Mouse (Mus musculus) hindbrain, postnatal 0 days (tissue): ENCODE data around the gene Ccl12. TPM values are rescaled to one million over a fixed set of nuclear protein-coding genes. Genes with fewer than 3 reads are reported as not detected.
A peak's percentile ranks its signal among the peaks of the same experiment; 100 is the strongest.

ENCODE experiments used
- ATAC-seq: fragments of 200-750 bp; cut with Nextera tagmentation; 2 replicates; pipeline ENCODE4 v1.8.0; 2017; ENCODE audit warnings: mild to moderate bottlenecking, moderate TSS enrichment, moderate library complexity
- DNase-seq: peaks from one replicate; pipeline ENCODE4 v3.0.0-alpha.2; 2015; ENCODE audit warnings: low spot score
- H3K27ac ChIP-seq: fragments of 300-500 bp; sonication (generic); 2 replicates; pipeline ENCODE4 v1.5.1; 2014; ENCODE audit warnings: mild to moderate bottlenecking
- H3K27me3 ChIP-seq: fragments of 300-500 bp; sonication (generic); 2 replicates; pipeline ENCODE4 v1.6.1; 2014; ENCODE audit warnings: low read length, mixed read lengths; ENCODE audit not compliant: insufficient read depth
- H3K36me3 ChIP-seq: fragments of 300-500 bp; sonication (generic); 2 replicates; pipeline ENCODE4 v1.6.1; 2014; ENCODE audit warnings: low read length, mixed read lengths; ENCODE audit not compliant: insufficient read depth
- H3K4me1 ChIP-seq: fragments of 300-500 bp; sonication (generic); 2 replicates; pipeline ENCODE4 v1.6.1; 2014; ENCODE audit warnings: antibody characterized with exemption, low read length, mixed read lengths; ENCODE audit not compliant: insufficient read depth
- H3K4me2 ChIP-seq: fragments of 300-500 bp; sonication (generic); 2 replicates; pipeline ENCODE4 v1.6.1; 2014; ENCODE audit warnings: low read depth, mild to moderate bottlenecking, low read length, moderate library complexity, mixed read lengths
- H3K4me3 ChIP-seq: fragments of 300-500 bp; sonication (generic); 2 replicates; pipeline ENCODE4 v1.5.1; 2014; ENCODE audit warnings: low read length
- H3K9ac ChIP-seq: fragments of 300-500 bp; sonication (generic); replicated peaks from 2 replicates; pipeline ENCODE4 v1.6.1; 2014; ENCODE audit warnings: mild to moderate bottlenecking, low read length, moderate library complexity, mixed read lengths
- H3K9me3 ChIP-seq: fragments of 300-500 bp; sonication (generic); 2 replicates; pipeline ENCODE4 v1.6.1; 2016; ENCODE audit warnings: low read length, mixed read lengths
- CTCF ChIP-seq: IDR thresholded peaks from 2 replicates; pipeline ENCODE4 v1.5.1; 2016; ENCODE audit warnings: antibody characterized with exemption, control low read depth, low read depth
- WGBS: fragments of 180-500 bp; shearing (Covaris S2); extraction: QIAGEN DNeasy Blood & Tissue Kit; methylation state at CpG from one replicate; pipeline ENCODE4 v1.1.7; 2014; 5-methylcytosine and 5-hydroxymethylcytosine counted together
- polyA plus RNA-seq: library from polyadenylated mRNA; unstranded; fragments of >200 nt; fragmentation: Nextera tagmentation; extraction: Ambion mirVana; gene quantifications from 2 replicates; pipeline ENCODE4 v1.2.1, GENCODE M21; 2015
- total RNA-seq: library from RNA; depleted of rRNA; stranded (reverse); fragments of >200 nt; gene quantifications from 2 replicates; pipeline ENCODE4 v1.2.3, GENCODE M21; 2014; rRNA removed

Ccl12 gene
- total and polyA plus RNA-seq, 2 experiments from 2014 or later: 0.52 to 7.7 TPM

DNA sequence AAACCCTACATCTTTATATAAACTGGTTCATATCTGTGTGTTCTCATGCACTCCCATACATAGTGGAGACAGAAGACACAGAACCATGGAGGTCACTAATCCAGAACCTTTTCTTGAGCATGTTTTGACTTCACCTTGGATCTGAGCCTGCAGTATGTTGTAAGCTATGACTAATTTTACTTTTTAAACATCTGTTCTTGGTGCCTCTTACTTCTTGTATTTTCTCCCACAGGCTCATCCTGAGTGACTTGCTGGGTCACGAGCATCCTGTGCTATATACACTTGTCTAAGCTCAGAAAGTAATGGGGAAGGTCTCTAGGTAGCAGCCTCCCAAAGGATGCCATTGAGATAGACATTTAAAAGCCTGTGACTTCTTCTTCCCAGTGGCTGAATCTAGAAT is 31.3 kb downstream of the Ccl12 start:
- Histone ChIP-seq H3K27me3 (no peaks in the 10 kb centered on the region), H3K4me2 (no peak overlapping the region), H3K4me1 (no peaks in the 10 kb centered on the region), H3K36me3 (no peaks in the 10 kb centered on the region), H3K27ac (no peak overlapping the region), H3K9ac (no peak overlapping the region), H3K9me3 (no peaks in the 10 kb centered on the region), H3K4me3 (no peak overlapping the region)
- no peak for DNase-seq
- TF ChIP-seq CTCF: no peak
- 77% methylated on average over 1 of the region's 1 CpGs for WGBS
- ATAC-seq: no peak

DNA sequence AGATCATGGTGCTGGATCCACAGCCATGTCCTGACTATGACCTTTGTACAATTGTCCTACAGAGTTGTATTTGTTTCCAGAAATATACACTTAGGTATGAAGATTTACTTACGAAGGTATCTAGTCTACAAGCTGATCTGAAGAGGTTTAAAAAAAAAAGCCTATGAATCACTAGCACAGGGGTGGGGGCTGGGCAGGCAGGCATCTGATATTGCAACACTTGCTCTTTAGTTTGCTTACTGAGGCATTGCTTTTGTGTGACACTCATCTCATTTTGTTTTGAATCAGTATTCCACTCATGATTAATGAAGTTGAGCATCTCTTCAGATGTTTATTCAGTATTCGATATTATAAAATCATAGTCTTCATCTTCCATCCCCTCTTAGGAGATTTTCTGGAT is 34.6 kb downstream of the Ccl12 start:
- WGBS: 91% methylated on average over 2 of the region's 2 CpGs
- no peak overlapping the region for H3K4me3 ChIP-seq
- no peaks in the 10 kb centered on the region for H3K36me3 ChIP-seq

DNA sequence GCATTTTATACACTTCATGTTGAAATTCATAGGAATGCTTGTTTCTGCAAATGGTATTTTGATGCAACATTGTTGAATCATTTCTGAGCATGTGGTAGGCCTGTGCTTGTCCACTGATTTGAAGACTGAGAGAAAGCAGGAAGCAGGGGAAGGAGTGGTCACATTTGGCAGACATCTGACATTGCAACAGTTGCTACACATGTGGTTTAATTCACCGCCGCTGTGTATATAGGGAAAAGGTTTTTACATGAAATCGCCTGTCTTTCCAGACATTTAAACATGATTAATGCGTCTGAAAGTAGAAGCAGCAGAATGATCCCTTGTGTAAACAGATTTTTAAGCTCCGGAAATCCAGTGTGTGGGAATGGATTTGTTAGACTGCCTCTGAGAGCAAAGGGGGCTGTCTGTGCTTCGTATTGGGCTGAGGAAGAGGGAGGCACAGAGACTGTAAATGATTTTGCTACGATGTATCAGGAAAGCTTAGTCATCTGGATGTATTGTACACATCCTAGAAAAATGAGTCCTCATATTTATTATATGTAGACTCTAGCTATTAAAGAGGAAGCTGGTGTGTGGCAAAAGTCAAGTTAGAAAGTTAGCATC is 37.9 kb downstream of the Ccl12 start:
- WGBS: 63% methylated on average over 7 of the region's 7 CpGs
- no peaks in the 10 kb centered on the region for H3K9me3 ChIP-seq

More for the DNA sequence above, 34.6 kb downstream of the Ccl12 start:
- ATAC-seq (no peak), DNase-seq (no peak)
- Histone ChIP-seq H3K4me2 (no peak overlapping the region), H3K9ac (no peak overlapping the region), H3K27ac (no peak overlapping the region), H3K4me1 (no peaks in the 10 kb centered on the region), H3K27me3 (no peaks in the 10 kb centered on the region), H3K9me3 (no peaks in the 10 kb centered on the region)
- no peak for TF ChIP-seq CTCF

More for the DNA sequence above, 37.9 kb downstream of the Ccl12 start:
- no peaks in the 10 kb centered on the region for H3K27me3 ChIP-seq
- no peaks in the 10 kb centered on the region for H3K36me3 ChIP-seq
- no peak overlapping the region for H3K4me3 ChIP-seq
- TF ChIP-seq CTCF: no peak
- peak; percentile 16 for DNase-seq
- H3K9ac ChIP-seq: no peak overlapping the region
- H3K4me1 ChIP-seq: no peaks in the 10 kb centered on the region
- no peak for ATAC-seq
- H3K27ac ChIP-seq: no peak overlapping the region; the same call in 1 of the 2 replicates
- no peak overlapping the region for H3K4me2 ChIP-seq

Other genes starting within 250 kb of the Ccl12 start
- gene 5530401A14Rik, start 241.2 kb upstream of the Ccl12 start, total RNA-seq: not detected in 2 replicates
- gene 5530401A14Rik, start 241.2 kb upstream of the Ccl12 start, polyA plus RNA-seq: 0.38 and 0.68 TPM in 2 replicates
- 55.2 and 57.3 TPM in 2 replicates for gene Asic2, start 133.4 kb upstream of the Ccl12 start, total RNA-seq
- 18.3 and 19.2 TPM in 2 replicates for gene Asic2, start 133.4 kb upstream of the Ccl12 start, polyA plus RNA-seq
- 0.25 TPM in 1 of 2 replicates, not detected in the other for gene Ccl2, start 66.3 kb upstream of the Ccl12 start, total RNA-seq
- 1.5 and 1.6 TPM in 2 replicates for gene Ccl2, start 66.3 kb upstream of the Ccl12 start, polyA plus RNA-seq
- not detected in 2 replicates for gene Gm17268, start 63.3 kb upstream of the Ccl12 start, total RNA-seq
- not detected in 2 replicates for gene Gm17268, start 63.3 kb upstream of the Ccl12 start, polyA plus RNA-seq
- gene Ccl7, start 56.1 kb upstream of the Ccl12 start, total RNA-seq: 0.42 TPM in 1 of 2 replicates, not detected in the other
- 1.1 and 1.9 TPM in 2 replicates for gene Ccl7, start 56.1 kb upstream of the Ccl12 start, polyA plus RNA-seq
- gene Ccl11, start 44.0 kb upstream of the Ccl12 start, total RNA-seq: 0.16 and 0.58 TPM in 2 replicates
- gene Ccl11, start 44.0 kb upstream of the Ccl12 start, polyA plus RNA-seq: 0.31 and 0.44 TPM in 2 replicates
- gene Ccl8, start 13.3 kb downstream of the Ccl12 start, total RNA-seq: not detected in 2 replicates
- 0.43 TPM in 1 of 2 replicates, not detected in the other for gene Ccl8, start 13.3 kb downstream of the Ccl12 start, polyA plus RNA-seq
- gene Ccl1, start 203.8 kb downstream of the Ccl12 start, total RNA-seq: not detected in 2 replicates
- 0.39 TPM in 1 of 2 replicates, not detected in the other for gene Ccl1, start 203.8 kb downstream of the Ccl12 start, polyA plus RNA-seq